Mouse (Mus musculus) heart, embryonic 16.5 days (tissue): ENCODE measurements around the gene Cdc25b. TPM values are rescaled to one million over a fixed set of nuclear protein-coding genes. Genes with fewer than 3 reads are reported as not detected.

Experiments
- ATAC-seq: fragments of 200-750 bp; cut with Nextera tagmentation; replicated peaks from 2 replicates; pipeline ENCODE4 v1.8.0; 2017; ENCODE audit warnings: moderate number of reproducible peaks; ENCODE audit not compliant: insufficient read depth, low FRiP score; ENCODE audit errors: extremely low read depth
- H3K27ac ChIP-seq: fragments of 300-500 bp; sonication (generic); 2 replicates; pipeline ENCODE4 v1.5.1; 2014; ENCODE audit warnings: mild to moderate bottlenecking, low read length, control low read depth, moderate library complexity
- H3K27me3 ChIP-seq: fragments of 300-500 bp; sonication (generic); 2 replicates; pipeline ENCODE4 v1.6.1; 2014; ENCODE audit warnings: low read length, mixed read lengths; ENCODE audit not compliant: control insufficient read depth, insufficient read depth
- H3K36me3 ChIP-seq: fragments of 300-500 bp; sonication (generic); 2 replicates; pipeline ENCODE4 v1.6.1; 2014; ENCODE audit not compliant: control insufficient read depth, insufficient read depth
- H3K4me1 ChIP-seq: fragments of 300-500 bp; sonication (generic); 2 replicates; pipeline ENCODE4 v1.6.1; 2014; ENCODE audit warnings: low read length, mixed read lengths; ENCODE audit not compliant: control insufficient read depth, insufficient read depth
- H3K4me2 ChIP-seq: fragments of 300-500 bp; sonication (generic); 2 replicates; pipeline ENCODE4 v1.6.1; 2014; ENCODE audit warnings: low read depth, mild to moderate bottlenecking, control low read depth, low read length
- H3K4me3 ChIP-seq: fragments of 300-500 bp; sonication (generic); 2 replicates; pipeline ENCODE4 v1.5.1; 2014; ENCODE audit warnings: mild to moderate bottlenecking, control low read depth, low read length
- H3K9ac ChIP-seq: fragments of 300-500 bp; sonication (generic); 2 replicates; pipeline ENCODE4 v1.6.1; 2014; ENCODE audit warnings: low read length, control low read depth
- H3K9me3 ChIP-seq: fragments of 300-500 bp; sonication (generic); replicated peaks from 2 replicates; pipeline ENCODE4 v1.6.1; 2016; ENCODE audit warnings: low read length; ENCODE audit not compliant: control insufficient read depth
- WGBS: fragments of 180-500 bp; shearing (Covaris S2); extraction: QIAGEN DNeasy Blood & Tissue Kit; methylation state at CpG from one replicate; pipeline ENCODE4 v1.1.7; 2014; 5-methylcytosine and 5-hydroxymethylcytosine counted together
- polyA plus RNA-seq: library from polyadenylated mRNA; unstranded; fragments of >200 nt; fragmentation: Nextera tagmentation; extraction: Ambion mirVana; gene quantifications from 2 replicates; pipeline ENCODE4 v1.2.1, GENCODE M21; 2015

The Cdc25b gene
- polyA plus RNA-seq, 1 experiment from 2014 or later = 55.8 TPM

GRCm38 (mm10) chr2:131179246-131179886, 7.4 kb upstream of the Cdc25b start:
- no peaks in the 10 kb centered on the region for H3K9me3 ChIP-seq
- ATAC-seq = peak; percentile 49
- under 1% methylated on average over 66 of the region's 67 CpGs for WGBS
- no peaks in the 10 kb centered on the region for H3K36me3 ChIP-seq
- peak overlapping the region; percentile 95 for H3K9ac ChIP-seq
- peak overlapping the region; percentile 83 for H3K27ac ChIP-seq
- peak overlapping the region; percentile 79 for H3K4me3 ChIP-seq
- peak overlapping the region; percentile 96 for H3K4me2 ChIP-seq
- peaks cover 29% of the 10 kb centered on the region for H3K4me1 ChIP-seq
- H3K27me3 ChIP-seq = no peaks in the 10 kb centered on the region

- Histone ChIP-seq H3K4me2 (peak within 1 kb of the TSS; percentile 96), H3K36me3 (no peaks in the 10 kb centered on the region), H3K4me3 (peak within 1 kb of the TSS; percentile 79), H3K27me3 (no peaks in the 10 kb centered on the region), H3K9me3 (no peaks in the 10 kb centered on the region), H3K4me1 (peaks cover 27% of the 10 kb centered on the region), H3K9ac (peak within 1 kb of the TSS; percentile 95), H3K27ac (peak within 1 kb of the TSS; percentile 83)
- peak; percentile 85 for ATAC-seq
- 3% methylated on average over 33 of the region's 57 CpGs for WGBS
These were observed 6.7 kb upstream of the Cdc25b start, which contains the start of gene Cenpb for GRCm38 (mm10) chr2:131179990-131180587. Gene Cenpb, minus strand, starts transcription at chr2:131180067.

GRCm38 (mm10) chr2:131186343-131186742, 406 bp upstream of the Cdc25b start:
- no peaks in the 10 kb centered on the region for H3K9me3 ChIP-seq
- peak overlapping the region; percentile 66 for H3K4me3 ChIP-seq
- ATAC-seq = peak; percentile 79
- H3K36me3 ChIP-seq = peaks cover 3% of the 10 kb centered on the region; the same call in 1 of the 2 replicates
- WGBS = 1% methylated on average over 14 of the region's 14 CpGs
- H3K27me3 ChIP-seq = no peaks in the 10 kb centered on the region
- H3K9ac ChIP-seq = peak overlapping the region; percentile 78
- peak overlapping the region; percentile 76 for H3K4me2 ChIP-seq
- peak overlapping the region; percentile 95 for H3K27ac ChIP-seq
- H3K4me1 ChIP-seq = peaks cover 22% of the 10 kb centered on the region

- peak overlapping the region; percentile 78 for H3K9ac ChIP-seq
- H3K9me3 ChIP-seq = no peaks in the 10 kb centered on the region
- H3K27me3 ChIP-seq = no peaks in the 10 kb centered on the region
- peaks cover 22% of the 10 kb centered on the region for H3K4me1 ChIP-seq
- WGBS = 23% methylated on average over 3 of the region's 3 CpGs
- ATAC-seq = no peak
- peak overlapping the region; percentile 66 for H3K4me3 ChIP-seq
- H3K4me2 ChIP-seq = peak overlapping the region; percentile 76
- H3K36me3 ChIP-seq = peaks cover 12% of the 10 kb centered on the region
- peak overlapping the region; percentile 95 for H3K27ac ChIP-seq
These were observed 813 bp downstream of the Cdc25b start for GRCm38 (mm10) chr2:131187602-131187922.

GRCm38 (mm10) chr2:131188311-131188710, 1.6 kb downstream of the Cdc25b start:
- WGBS = 90% methylated on average over 5 of the region's 5 CpGs
- no peaks in the 10 kb centered on the region for H3K9me3 ChIP-seq
- peaks cover 19% of the 10 kb centered on the region for H3K36me3 ChIP-seq
- no peak overlapping the region for H3K27ac ChIP-seq
- H3K4me1 ChIP-seq = peaks cover 22% of the 10 kb centered on the region
- no peaks in the 10 kb centered on the region for H3K27me3 ChIP-seq
- no peak for ATAC-seq
- no peak overlapping the region for H3K4me3 ChIP-seq
- H3K9ac ChIP-seq = no peak overlapping the region
- H3K4me2 ChIP-seq = peak overlapping the region; percentile 76; the same call in 1 of the 2 replicates

GRCm38 (mm10) chr2:131189521-131190309, 3.0 kb downstream of the Cdc25b start:
- no peak overlapping the region for H3K4me3 ChIP-seq
- H3K9me3 ChIP-seq = no peaks in the 10 kb centered on the region
- peaks cover 22% of the 10 kb centered on the region for H3K4me1 ChIP-seq
- ATAC-seq = no peak
- H3K27ac ChIP-seq = no peak overlapping the region
- H3K36me3 ChIP-seq = peaks cover 31% of the 10 kb centered on the region
- no peak overlapping the region for H3K4me2 ChIP-seq
- 58% methylated on average over 5 of the region's 5 CpGs for WGBS
- H3K9ac ChIP-seq = no peak overlapping the region
- no peaks in the 10 kb centered on the region for H3K27me3 ChIP-seq

- no peak for ATAC-seq
- Histone ChIP-seq H3K36me3 (peaks cover 36% of the 10 kb centered on the region), H3K27me3 (no peaks in the 10 kb centered on the region), H3K4me2 (no peak overlapping the region), H3K9me3 (no peaks in the 10 kb centered on the region), H3K4me1 (peaks cover 22% of the 10 kb centered on the region), H3K27ac (no peak overlapping the region), H3K9ac (no peak overlapping the region), H3K4me3 (no peak overlapping the region)
- WGBS = 58% methylated on average over 10 of the region's 10 CpGs
These were observed 3.7 kb downstream of the Cdc25b start for GRCm38 (mm10) chr2:131190344-131191004.

GRCm38 (mm10) chr2:131191005-131191390, 4.2 kb downstream of the Cdc25b start:
- H3K9me3 ChIP-seq = no peaks in the 10 kb centered on the region
- peaks cover 18% of the 10 kb centered on the region for H3K4me1 ChIP-seq
- H3K9ac ChIP-seq = no peak overlapping the region
- WGBS = 76% methylated on average over 7 of the region's 7 CpGs
- no peak overlapping the region for H3K4me2 ChIP-seq
- ATAC-seq = no peak
- no peaks in the 10 kb centered on the region for H3K27me3 ChIP-seq
- no peak overlapping the region for H3K4me3 ChIP-seq
- peaks cover 36% of the 10 kb centered on the region for H3K36me3 ChIP-seq
- H3K27ac ChIP-seq = no peak overlapping the region
